Mouse (Mus musculus) G1E (cell line): ENCODE results near the gene Clec16a. TPM values are rescaled to one million over a fixed set of nuclear protein-coding genes. Genes with fewer than 3 reads are reported as not detected.

ENCODE experiments used
- ATAC-seq: 2 replicates; pipeline ENCODE4 v1.8.0; 2016; ENCODE audit warnings: mild to moderate bottlenecking; ENCODE audit not compliant: insufficient number of reproducible peaks, poor library complexity, low FRiP score, severe bottlenecking; ENCODE audit errors: extremely low read depth
- DNase-seq: peaks from one replicate; pipeline ENCODE4 v3.0.0; 2012; ENCODE audit warnings: low spot score
- H3K27me3 ChIP-seq: 2 replicates; pipeline ENCODE4 v1.6.1; 2012; ENCODE audit warnings: mild to moderate bottlenecking, low read length, inconsistent platforms; ENCODE audit not compliant: insufficient read depth
- H3K36me3 ChIP-seq: replicated peaks from 2 replicates; pipeline ENCODE3; 2012; ENCODE audit warnings: mild to moderate bottlenecking, inconsistent platforms
- H3K4me1 ChIP-seq: 2 replicates; pipeline ENCODE4 v1.6.1; 2012; ENCODE audit warnings: low read depth, low read length, inconsistent platforms, mixed read lengths; ENCODE audit not compliant: insufficient read depth
- H3K4me3 ChIP-seq: 2 replicates; pipeline ENCODE4 v1.5.1; 2012; ENCODE audit warnings: low read depth, mild to moderate bottlenecking, inconsistent platforms, low read length, moderate library complexity, mixed read lengths
- H3K9me3 ChIP-seq: replicated peaks from 2 replicates; pipeline ENCODE4 v1.6.1; 2012; ENCODE audit warnings: inconsistent platforms
- CTCF ChIP-seq: IDR thresholded peaks from 2 replicates; pipeline ENCODE4 v1.5.1; 2012; ENCODE audit warnings: low read depth, low read length, inconsistent platforms, mixed read lengths
- GATA1 ChIP-seq: IDR thresholded peaks from 2 replicates; pipeline ENCODE4 v1.6.1; 2012; ENCODE audit warnings: borderline replicate concordance, low read length, inconsistent platforms, mixed read lengths
- GATA2 ChIP-seq: IDR thresholded peaks from 2 replicates; pipeline ENCODE4 v1.6.1; 2012; ENCODE audit warnings: low read depth, low read length, inconsistent platforms, borderline replicate concordance
- POLR2AphosphoS5 ChIP-seq: IDR thresholded peaks from 2 replicates; pipeline ENCODE4 v1.6.1; 2012; ENCODE audit warnings: low read depth, low read length, inconsistent platforms; ENCODE audit not compliant: insufficient replicate concordance
- TAL1 ChIP-seq: conservative IDR thresholded peaks from 2 replicates; pipeline ENCODE4 v1.6.1; 2012; ENCODE audit warnings: low read depth, low read length, inconsistent platforms, mixed read lengths
- polyA plus RNA-seq: library from polyadenylated mRNA; stranded (reverse); fragments of >175 nt; gene quantifications from 2 replicates; pipeline ENCODE4 v1.2.3, GENCODE M21; 2012
- total RNA-seq, 2 experiments: library from RNA; stranded (forward) in 1 of 2; stranded (reverse) in 1 of 2; fragments of 200-1000 nt in 1 of 2; fragments of >200 nt in 1 of 2; fragmentation: Nextera tagmentation in 1 of 2; gene quantifications; 2 replicates each; pipeline ENCODE4 v1.2.3; 2014 to 2017

Clec16a gene
- total and polyA plus RNA-seq, 3 experiments: 12.6 to 47.9 (median 18.1) TPM

DNA sequence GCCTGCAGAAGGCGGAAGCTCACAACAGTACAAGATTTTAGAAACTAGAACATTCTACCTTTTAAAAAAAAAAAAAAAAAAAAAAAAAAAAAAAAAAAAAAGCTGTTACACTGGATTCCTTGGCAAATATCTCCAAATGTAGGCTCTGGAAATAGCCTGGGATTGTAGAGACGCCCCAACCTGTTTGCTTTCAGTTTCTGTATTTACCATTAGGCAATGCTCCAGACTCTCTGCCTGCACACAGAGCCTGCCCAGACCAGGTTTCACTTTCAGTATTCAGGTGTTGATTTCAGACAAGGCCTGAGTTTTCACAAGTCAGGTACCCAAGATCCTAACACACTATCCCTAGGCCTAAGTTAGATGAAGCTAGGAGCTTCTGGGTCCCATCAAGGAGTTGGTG, 195.9 kb downstream of the Clec16a start:
- Histone ChIP-seq H3K9me3 (no peaks in the 10 kb centered on the region), H3K4me3 (no peak overlapping the region), H3K4me1 (peaks cover 31% of the 10 kb centered on the region), H3K36me3 (peaks cover 57% of the 10 kb centered on the region), H3K27me3 (no peaks in the 10 kb centered on the region)
- TF ChIP-seq GATA1: no peak
- no peak for TF ChIP-seq TAL1
- no peak for ATAC-seq
- no peak for DNase-seq

DNA sequence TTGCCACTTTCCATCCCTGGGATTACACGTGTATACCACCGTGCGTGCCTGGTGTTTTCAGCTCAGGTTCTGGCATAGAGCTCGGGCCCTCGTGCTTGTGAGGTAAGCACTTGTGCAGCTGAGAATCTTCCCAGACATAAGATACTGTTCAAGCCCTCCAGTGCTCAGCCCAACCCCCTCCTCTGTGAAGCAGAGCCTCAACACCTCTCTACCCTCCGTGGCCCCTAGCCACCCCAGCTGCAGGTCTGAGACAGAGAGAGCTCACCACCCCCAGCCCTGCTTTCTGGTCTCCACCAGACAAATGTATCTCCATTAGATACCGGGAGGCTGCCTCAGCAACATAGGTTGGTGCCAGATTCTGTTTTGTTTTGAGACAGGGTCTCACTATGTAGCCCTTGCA, 204.1 kb downstream of the Clec16a start:
- H3K9me3 ChIP-seq: no peaks in the 10 kb centered on the region
- H3K4me3 ChIP-seq: peak overlapping the region; percentile 14; the same call in 1 of the 2 replicates
- H3K36me3 ChIP-seq: peaks cover under 1% of the 10 kb centered on the region
- peaks cover 38% of the 10 kb centered on the region for H3K27me3 ChIP-seq
- no peak for TF ChIP-seq POLR2AphosphoS5
- TF ChIP-seq GATA2: no peak
- no peak for TF ChIP-seq TAL1
- no peak for TF ChIP-seq CTCF
- TF ChIP-seq GATA1: no peak
- DNase-seq (no peak), ATAC-seq (no peak)
- H3K4me1 ChIP-seq: peaks cover 58% of the 10 kb centered on the region

DNA sequence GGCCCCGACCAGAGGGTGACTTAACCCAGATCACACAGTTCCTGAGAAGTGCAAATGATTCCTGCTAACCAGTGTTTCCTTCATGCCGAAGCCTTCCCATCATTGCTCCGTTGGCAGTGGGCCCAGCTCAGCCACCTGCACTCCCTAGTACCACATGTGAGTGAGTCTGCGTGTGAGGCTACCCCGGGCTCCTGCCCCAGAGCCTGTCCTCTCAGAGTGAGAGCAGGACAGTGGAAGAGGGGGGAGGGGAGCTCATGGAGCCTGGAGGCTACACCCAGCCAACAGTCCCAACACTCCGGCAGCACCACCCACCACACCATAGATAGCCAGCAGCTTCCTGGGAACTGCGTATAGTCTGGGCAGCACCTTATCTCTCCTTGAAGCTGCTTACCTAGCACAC, 204.7 kb downstream of the Clec16a start:
- Histone ChIP-seq H3K4me3 (peak overlapping the region; percentile 17; the same call in 1 of the 2 replicates), H3K27me3 (peaks cover 44% of the 10 kb centered on the region), H3K4me1 (peaks cover 53% of the 10 kb centered on the region), H3K9me3 (no peaks in the 10 kb centered on the region), H3K36me3 (no peaks in the 10 kb centered on the region)
- no peak for ATAC-seq
- no peak for DNase-seq
- TF ChIP-seq POLR2AphosphoS5: no peak
- TF ChIP-seq CTCF: no peak
- no peak for TF ChIP-seq GATA1
- no peak for TF ChIP-seq GATA2
- no peak for TF ChIP-seq TAL1

DNA sequence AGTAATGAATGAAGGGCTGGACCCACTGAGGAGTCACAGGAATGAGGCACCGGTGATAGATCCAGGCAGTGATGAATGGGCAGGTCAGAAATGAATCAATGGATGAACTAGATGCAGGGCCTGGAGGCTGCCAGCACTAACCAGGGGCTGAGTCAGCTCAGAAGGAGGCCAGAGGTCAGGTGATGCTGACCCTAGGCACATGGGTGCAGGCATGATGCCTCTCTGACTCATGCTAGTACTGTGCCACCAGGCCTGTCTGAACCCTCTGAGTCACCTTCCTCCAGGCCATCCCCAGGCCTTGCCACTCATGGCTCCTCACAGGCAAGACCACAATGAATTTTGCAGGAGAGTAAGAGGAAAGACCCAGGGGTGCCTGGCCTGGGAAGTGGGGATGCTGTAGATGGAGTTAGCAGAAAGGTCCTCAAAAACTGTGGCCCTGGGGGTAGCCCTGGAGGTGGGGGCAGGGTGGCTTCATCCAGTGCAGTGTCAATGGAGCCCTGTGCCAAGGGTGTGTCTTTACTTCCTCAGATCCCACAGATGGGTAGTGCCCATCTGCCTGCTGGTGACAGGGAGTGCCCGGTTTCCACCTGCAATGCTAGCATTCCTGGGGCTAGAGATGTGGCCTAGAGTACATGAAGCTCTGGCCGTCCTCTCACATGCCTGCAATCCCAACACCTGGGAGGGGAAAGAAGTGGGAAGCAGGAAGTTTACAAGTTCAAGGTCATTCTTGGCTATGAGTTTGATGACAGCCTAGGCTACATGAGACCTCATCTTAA, 209.6 kb downstream of the Clec16a start:
- no peak for ATAC-seq
- Histone ChIP-seq H3K27me3 (peaks cover 67% of the 10 kb centered on the region), H3K9me3 (no peaks in the 10 kb centered on the region), H3K36me3 (no peaks in the 10 kb centered on the region), H3K4me1 (peaks cover 46% of the 10 kb centered on the region), H3K4me3 (no peak overlapping the region)
- TF ChIP-seq GATA1 (no peak), GATA2 (no peak), POLR2AphosphoS5 (no peak), TAL1 (no peak), CTCF (no peak)
- DNase-seq: no peak

DNA sequence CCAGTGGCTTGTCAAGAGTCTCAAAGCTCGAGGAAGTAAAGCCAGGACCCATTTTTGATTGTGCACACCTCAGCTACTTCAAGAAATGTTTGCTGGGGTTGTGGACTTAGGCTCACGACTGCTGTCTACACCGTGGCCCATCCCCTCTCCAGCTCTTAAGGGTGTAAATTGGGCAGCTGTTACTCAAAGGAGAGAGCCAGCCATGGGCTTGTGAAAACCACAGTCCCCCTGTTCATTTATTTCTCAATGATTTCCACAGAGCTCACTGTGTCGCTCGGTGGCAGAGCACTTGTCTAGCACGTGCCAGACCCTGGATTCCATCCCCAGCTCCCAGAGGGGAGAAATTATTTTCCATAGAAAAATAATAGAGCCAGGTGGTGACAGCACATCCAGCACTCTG, 211.0 kb downstream of the Clec16a start:
- H3K27me3 ChIP-seq: peaks cover 56% of the 10 kb centered on the region
- no peak for TF ChIP-seq CTCF
- TF ChIP-seq GATA1: no peak
- no peak for TF ChIP-seq TAL1
- TF ChIP-seq POLR2AphosphoS5: no peak
- no peak for TF ChIP-seq GATA2
- DNase-seq: no peak
- H3K4me1 ChIP-seq: peaks cover 46% of the 10 kb centered on the region
- no peaks in the 10 kb centered on the region for H3K36me3 ChIP-seq
- H3K4me3 ChIP-seq: no peak overlapping the region
- no peaks in the 10 kb centered on the region for H3K9me3 ChIP-seq
- ATAC-seq: no peak

DNA sequence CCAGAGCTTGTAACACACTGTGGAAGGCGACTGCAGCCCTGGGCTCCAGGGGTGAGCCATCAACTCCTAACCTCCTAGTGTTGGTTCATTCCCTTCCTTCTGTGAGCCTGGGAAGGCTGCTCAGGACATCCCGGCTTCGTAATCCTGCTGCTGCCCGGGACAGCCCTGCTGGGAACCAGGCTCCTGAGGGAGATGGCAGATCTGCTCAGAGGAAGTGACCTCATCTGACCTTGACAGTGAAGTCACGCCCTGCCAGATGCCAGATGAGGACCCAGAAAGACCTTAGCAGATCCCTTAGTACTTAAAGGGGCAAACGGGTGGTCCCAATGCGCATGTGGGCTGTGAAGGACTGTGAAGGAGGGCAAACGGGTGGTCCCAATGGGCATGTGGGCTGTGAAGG, 216.0 kb downstream of the Clec16a start:
- DNase-seq (no peak), ATAC-seq (peak; percentile 42)
- H3K27me3 ChIP-seq: peaks cover 35% of the 10 kb centered on the region
- H3K9me3 ChIP-seq: no peaks in the 10 kb centered on the region
- peak overlapping the region; percentile 47; the same call in 1 of the 2 replicates for H3K4me3 ChIP-seq
- H3K36me3 ChIP-seq: no peaks in the 10 kb centered on the region
- peaks cover 81% of the 10 kb centered on the region for H3K4me1 ChIP-seq
- TF ChIP-seq POLR2AphosphoS5: no peak
- TF ChIP-seq GATA1: no peak
- TF ChIP-seq TAL1: no peak
- TF ChIP-seq CTCF: no peak
- TF ChIP-seq GATA2: no peak
